Mouse (Mus musculus) megakaryocyte, adult 5-6 weeks (primary cell): ENCODE data around the gene Golm1. TPM values are rescaled to one million over a fixed set of nuclear protein-coding genes. Genes with fewer than 3 reads are reported as not detected.
A peak's percentile ranks its signal among the peaks of the same experiment; 100 is the strongest.

ENCODE experiments used
- ATAC-seq: 2 replicates; pipeline ENCODE4 v1.8.0; 2016; ENCODE audit warnings: mild to moderate bottlenecking, inconsistent platforms; ENCODE audit not compliant: poor library complexity, severe bottlenecking
- total RNA-seq, 2 experiments: library from RNA; stranded (forward) in 1 of 2; stranded (reverse) in 1 of 2; fragments of 153-499, 151-499 nt in 1 of 2; fragments of 221-1000, 200-1000 nt in 1 of 2; gene quantifications; 2 replicates each; pipeline versions ENCODE4 v1.2.3 to v1.2.4; 2015 to 2017

Gene Golm1
- total RNA-seq, 2 experiments from 2014 or later, result 17.0 to 30.2 TPM

- ATAC-seq, result no peak
Observed at GRCm38 (mm10) chr13:59648598-59648997, 27.0 kb downstream of the Golm1 start.

- ATAC-seq, result peak; percentile 65
Observed at GRCm38 (mm10) chr13:59647484-59647883, 28.1 kb downstream of the Golm1 start.

- ATAC-seq, result no peak
Observed at GRCm38 (mm10) chr13:59646674-59647244, 28.9 kb downstream of the Golm1 start.

- ATAC-seq, result no peak
Observed at GRCm38 (mm10) chr13:59645491-59645890, 30.1 kb downstream of the Golm1 start.

DNA sequence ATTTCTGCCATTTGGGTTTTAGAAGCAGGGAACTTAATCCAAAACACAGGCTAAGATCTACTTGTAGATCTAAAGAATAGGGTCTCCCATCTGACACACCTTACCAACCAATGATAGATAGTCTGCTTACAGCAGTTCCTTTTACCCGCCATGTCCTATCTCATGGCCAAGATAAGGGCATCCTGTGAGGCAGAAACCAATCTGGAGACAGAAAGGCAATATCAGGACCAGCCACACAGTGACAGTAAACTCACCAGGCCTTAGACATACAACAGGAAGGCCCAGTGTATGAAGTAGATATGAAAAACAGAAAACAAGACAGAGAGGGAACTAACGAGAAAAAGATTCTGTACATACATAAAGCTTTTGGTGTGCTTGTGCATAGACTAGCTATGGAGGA is 32.8 kb downstream of the Golm1 start:
- no peak for ATAC-seq

GRCm38 (mm10) chr13:59640178-59640440 is 35.5 kb downstream of the Golm1 start:
- no peak for ATAC-seq

DNA sequence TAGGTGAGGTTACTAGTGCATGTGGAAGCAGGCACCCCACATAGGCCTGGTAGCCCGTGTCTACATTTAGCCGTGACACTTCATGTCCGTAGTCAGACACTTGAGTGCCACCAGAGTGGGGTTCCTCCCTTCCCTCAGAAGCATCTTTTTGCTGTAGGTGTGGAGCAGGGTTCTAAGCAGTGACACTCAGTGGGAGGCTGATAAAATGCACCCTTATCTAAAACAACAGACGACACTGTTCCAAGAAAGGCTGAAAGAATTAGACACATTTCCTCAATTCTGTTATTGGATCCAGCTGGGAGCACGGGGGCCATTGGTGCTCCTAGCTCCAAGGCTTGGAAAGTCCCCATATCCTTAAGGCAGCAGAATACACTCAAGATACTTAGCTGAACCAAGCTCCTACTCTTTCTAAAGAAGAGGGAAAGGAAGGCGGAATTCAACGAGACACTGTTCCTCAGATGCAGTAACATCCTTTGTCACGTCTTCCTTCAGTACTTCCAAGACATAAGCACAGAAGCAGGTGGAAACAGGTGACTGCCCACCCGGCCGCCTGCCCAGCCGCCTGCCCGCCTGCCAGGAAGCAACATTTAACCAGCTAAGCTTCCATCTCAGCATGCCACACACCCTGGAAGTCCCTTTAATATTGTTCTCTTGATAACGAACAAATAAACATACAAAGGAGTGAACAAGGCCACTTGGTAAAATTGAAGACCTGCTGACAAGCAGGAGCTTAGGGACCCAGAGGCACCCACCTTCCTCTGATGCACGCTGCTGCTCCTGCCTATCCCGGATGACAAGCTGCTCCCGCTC is 36.0 kb downstream of the Golm1 start:
- ATAC-seq, result no peak

GRCm38 (mm10) chr13:59637800-59638199 is 37.8 kb downstream of the Golm1 start:
- ATAC-seq, result no peak

DNA sequence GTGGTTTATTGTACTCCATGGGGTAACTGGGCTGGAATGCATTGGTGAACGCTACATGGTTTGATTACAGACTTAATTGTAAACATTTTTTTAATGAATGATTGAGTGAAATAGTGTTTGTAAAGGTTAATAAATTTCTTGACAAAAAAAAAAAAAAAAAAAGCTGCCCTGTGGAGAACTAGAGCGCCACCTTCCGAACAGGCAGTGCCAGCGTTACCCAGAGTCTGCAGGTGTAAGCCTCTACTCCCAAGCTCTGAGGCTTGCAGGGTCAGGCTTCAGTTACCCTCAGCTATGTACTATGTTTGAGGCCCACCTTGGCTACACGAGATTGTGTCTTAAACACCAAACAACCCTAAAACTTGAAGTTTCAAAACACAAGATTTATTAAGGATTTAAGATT is 41.0 kb downstream of the Golm1 start:
- ATAC-seq, result no peak

GRCm38 (mm10) chr13:59626739-59627138 is 48.9 kb downstream of the Golm1 start:
- no peak for ATAC-seq

- ATAC-seq, result no peak
Observed at GRCm38 (mm10) chr13:59624903-59625302, 50.7 kb downstream of the Golm1 start.

- ATAC-seq, result no peak
Observed at GRCm38 (mm10) chr13:59624389-59624788, 51.2 kb downstream of the Golm1 start.

- ATAC-seq, result no peak
Observed at GRCm38 (mm10) chr13:59621643-59622489, 53.7 kb downstream of the Golm1 start.

GRCm38 (mm10) chr13:59618463-59618862 is 57.1 kb downstream of the Golm1 start:
- ATAC-seq, result no peak

DNA sequence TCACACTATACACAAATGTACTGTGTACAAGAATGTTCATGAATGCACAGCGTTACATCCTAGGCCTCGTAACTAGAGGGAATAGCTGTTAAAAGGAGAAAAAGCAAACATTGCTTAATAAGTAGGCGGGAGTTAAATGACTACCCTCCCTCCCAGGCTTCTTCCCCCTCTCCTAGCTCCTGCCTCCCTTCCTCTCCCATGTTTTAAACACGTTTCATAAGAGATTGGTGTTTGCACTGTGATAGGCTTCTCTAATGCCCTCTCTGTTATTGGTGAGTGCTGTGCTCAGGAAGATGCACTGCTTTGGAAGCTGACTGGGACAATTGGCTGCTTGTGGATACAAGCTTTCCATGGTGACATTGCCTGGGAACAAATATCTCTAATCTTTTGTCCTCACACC is 60.1 kb downstream of the Golm1 start:
- ATAC-seq, result no peak

GRCm38 (mm10) chr13:59615152-59615551 is 60.5 kb downstream of the Golm1 start:
- ATAC-seq, result no peak

DNA sequence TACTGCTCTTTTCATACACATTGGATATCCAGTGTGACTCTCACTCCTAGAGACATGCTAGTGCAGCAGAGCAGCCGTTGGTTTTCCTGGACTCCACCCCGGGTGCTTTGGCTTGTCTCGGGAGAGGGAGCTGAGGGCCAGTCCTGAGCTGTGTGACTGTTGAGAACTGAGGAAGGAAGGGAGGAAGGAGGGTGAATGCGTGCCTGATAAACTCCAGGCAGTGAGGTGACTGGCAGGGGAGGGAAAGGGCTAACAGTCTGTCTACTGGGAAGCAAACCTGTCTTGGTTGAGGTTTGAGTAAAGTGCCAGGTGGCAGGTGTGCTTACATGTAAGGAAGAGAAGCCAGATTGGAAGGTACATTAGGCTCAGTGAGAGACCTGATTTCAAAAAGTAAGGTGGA is 61.7 kb downstream of the Golm1 start:
- ATAC-seq, result no peak

GRCm38 (mm10) chr13:59610437-59610836 is 65.2 kb downstream of the Golm1 start:
- no peak for ATAC-seq

DNA sequence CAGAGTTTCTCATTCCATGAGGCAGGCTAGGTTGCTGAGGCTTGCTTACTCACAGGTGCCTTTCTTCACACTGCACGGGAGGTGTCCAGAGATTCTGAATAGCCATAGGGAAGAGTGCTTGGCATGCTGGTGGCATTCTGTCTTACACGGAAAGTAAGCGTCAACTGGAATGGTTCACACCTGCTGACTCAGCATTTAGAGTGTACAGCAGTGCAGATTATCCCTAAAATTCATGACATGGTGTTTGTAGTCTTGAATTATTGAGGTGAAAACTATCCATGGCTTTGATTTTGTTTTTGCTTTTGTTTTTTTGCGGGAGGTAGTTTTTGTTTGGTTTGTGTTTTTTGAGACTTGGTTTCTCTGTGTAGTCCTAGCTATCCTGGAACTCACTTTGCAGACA is 65.7 kb downstream of the Golm1 start:
- ATAC-seq, result no peak

- ATAC-seq, result no peak
Observed at GRCm38 (mm10) chr13:59605221-59605922, 70.2 kb downstream of the Golm1 start.

- no peak for ATAC-seq
Observed at GRCm38 (mm10) chr13:59604511-59604910, 71.1 kb downstream of the Golm1 start.
